Mouse (Mus musculus) stomach, postnatal 0 days (tissue): ENCODE data around the gene Ulk3.

Experiments used
- CTCF ChIP-seq: IDR thresholded peaks from 2 replicates; pipeline ENCODE4 v1.5.1; 2016; ENCODE audit warnings: antibody characterized with exemption, low read depth, mild to moderate bottlenecking, moderate library complexity
- EP300 ChIP-seq: optimal IDR thresholded peaks from 2 replicates; pipeline ENCODE3; 2016; ENCODE audit warnings: antibody characterized with exemption

DNA sequence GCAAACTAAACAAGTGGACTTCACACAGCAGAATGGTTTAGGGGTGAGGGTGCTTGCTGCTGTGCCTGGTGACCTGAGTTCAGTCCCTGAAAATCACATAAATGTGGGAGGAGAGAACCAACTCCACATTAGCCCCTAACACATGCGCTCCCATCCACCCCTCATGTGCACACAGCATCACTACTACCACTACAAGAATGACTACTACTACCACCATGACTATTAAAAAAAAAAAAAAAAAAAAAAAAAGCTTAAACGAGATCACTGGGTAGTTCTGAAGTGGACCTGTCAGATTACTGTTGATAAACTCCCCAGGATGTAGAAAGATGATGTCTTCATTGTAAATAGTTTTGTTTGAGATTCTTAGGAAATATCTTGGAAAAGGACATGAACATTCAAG, 29.7 kb upstream of the Ulk3 start:
- TF ChIP-seq EP300, result no peak
- no peak for TF ChIP-seq CTCF
